Mouse (Mus musculus): ENCODE results near the gene Ccdc93. TPM values are rescaled to one million over a fixed set of nuclear protein-coding genes. Genes with fewer than 3 reads are reported as not detected.
A peak's percentile ranks its signal among the peaks of the same experiment; 100 is the strongest.

The Ccdc93 gene
- 9.2 and 10.1 TPM in 2 replicates for polyA plus RNA-seq (2014; fragmentation: Nextera tagmentation; extraction: Ambion mirVana)

GRCm38 (mm10) chr1:121430938-121431928 lies at the start of gene Ccdc93:
Ccdc93 (plus strand) TSS chr1:121431049.
- Histone ChIP-seq H3K36me3 (ENCODE audit: control insufficient read depth, insufficient read depth, low read length) (no peaks in the 10 kb centered on the region; the same call in 1 of the 2 replicates), H3K4me3 (ENCODE audit: low read depth, low read length) (peak within 1 kb of the TSS; percentile 86), H3K27me3 (replicated peaks; ENCODE audit: control insufficient read depth, insufficient read depth, low read length) (no peaks in the 10 kb centered on the region), H3K4me1 (replicated peaks; ENCODE audit: control insufficient read depth, insufficient read depth, low read length) (no peaks in the 10 kb centered on the region; the same call in 1 of the 2 replicates), H3K9me3 (ENCODE audit: control insufficient read depth, low read length) (no peaks in the 10 kb centered on the region), H3K27ac (ENCODE audit: low read depth, low read length) (peak within 1 kb of the TSS; percentile 48; the same call in 1 of the 2 replicates), H3K4me2 (peak within 1 kb of the TSS; percentile 97), H3K9ac (ENCODE audit: low read depth, low read length) (peak within 1 kb of the TSS; percentile 86)
- peak; percentile 92 for ATAC-seq (replicated peaks; ENCODE audit: low FRiP score)
- under 1% methylated on average over 47 of the region's 47 CpGs for WGBS
- peak; percentile 96 for DNase-seq (ENCODE audit: low spot score)

GRCm38 (mm10) chr1:121381562-121381961 lies 49.3 kb upstream of the Ccdc93 start:
- Histone ChIP-seq H3K4me2 (no peak overlapping the region), H3K9me3 (ENCODE audit: control insufficient read depth, low read length) (no peaks in the 10 kb centered on the region), H3K27me3 (replicated peaks; ENCODE audit: control insufficient read depth, insufficient read depth, low read length) (no peaks in the 10 kb centered on the region), H3K27ac (ENCODE audit: low read depth, low read length) (no peak overlapping the region), H3K9ac (ENCODE audit: low read depth, low read length) (no peak overlapping the region), H3K4me3 (ENCODE audit: low read depth, low read length) (no peak overlapping the region), H3K4me1 (replicated peaks; ENCODE audit: control insufficient read depth, insufficient read depth, low read length) (no peaks in the 10 kb centered on the region), H3K36me3 (ENCODE audit: control insufficient read depth, insufficient read depth, low read length) (no peaks in the 10 kb centered on the region)
- WGBS = 84% methylated on average over 3 of the region's 3 CpGs
- ATAC-seq (replicated peaks; ENCODE audit: low FRiP score) = no peak
- DNase-seq (ENCODE audit: low spot score) = no peak

GRCm38 (mm10) chr1:121388312-121388711 lies 42.5 kb upstream of the Ccdc93 start:
- 47% methylated on average over 6 of the region's 6 CpGs for WGBS
- Histone ChIP-seq H3K27me3 (replicated peaks; ENCODE audit: control insufficient read depth, insufficient read depth, low read length) (no peaks in the 10 kb centered on the region), H3K4me2 (no peak overlapping the region), H3K4me1 (replicated peaks; ENCODE audit: control insufficient read depth, insufficient read depth, low read length) (no peaks in the 10 kb centered on the region), H3K4me3 (ENCODE audit: low read depth, low read length) (no peak overlapping the region), H3K9me3 (ENCODE audit: control insufficient read depth, low read length) (no peaks in the 10 kb centered on the region), H3K27ac (ENCODE audit: low read depth, low read length) (no peak overlapping the region), H3K9ac (ENCODE audit: low read depth, low read length) (no peak overlapping the region), H3K36me3 (ENCODE audit: control insufficient read depth, insufficient read depth, low read length) (no peaks in the 10 kb centered on the region)
- ATAC-seq (replicated peaks; ENCODE audit: low FRiP score) (no peak), DNase-seq (ENCODE audit: low spot score) (no peak)

- Histone ChIP-seq H3K9ac (ENCODE audit: low read depth, low read length) (no peak overlapping the region), H3K9me3 (ENCODE audit: control insufficient read depth, low read length) (no peaks in the 10 kb centered on the region), H3K27me3 (replicated peaks; ENCODE audit: control insufficient read depth, insufficient read depth, low read length) (no peaks in the 10 kb centered on the region), H3K4me3 (ENCODE audit: low read depth, low read length) (no peak overlapping the region), H3K27ac (ENCODE audit: low read depth, low read length) (no peak overlapping the region), H3K4me1 (replicated peaks; ENCODE audit: control insufficient read depth, insufficient read depth, low read length) (no peaks in the 10 kb centered on the region), H3K4me2 (no peak overlapping the region), H3K36me3 (ENCODE audit: control insufficient read depth, insufficient read depth, low read length) (no peaks in the 10 kb centered on the region)
- no peak for DNase-seq (ENCODE audit: low spot score)
- ATAC-seq (replicated peaks; ENCODE audit: low FRiP score) = no peak
- WGBS = 59% methylated on average over 7 of the region's 7 CpGs
Observed at GRCm38 (mm10) chr1:121388732-121389131, 42.1 kb upstream of the Ccdc93 start.

GRCm38 (mm10) chr1:121389574-121389973 lies 41.3 kb upstream of the Ccdc93 start:
- H3K9me3 ChIP-seq (ENCODE audit: control insufficient read depth, low read length) = no peaks in the 10 kb centered on the region
- no peak for DNase-seq (ENCODE audit: low spot score)
- 77% methylated on average over 12 of the region's 12 CpGs for WGBS

GRCm38 (mm10) chr1:121390003-121390402 lies 40.8 kb upstream of the Ccdc93 start:
- 90% methylated on average over 5 of the region's 5 CpGs for WGBS
- Histone ChIP-seq H3K36me3 (ENCODE audit: control insufficient read depth, insufficient read depth, low read length) (no peaks in the 10 kb centered on the region), H3K4me2 (no peak overlapping the region), H3K27me3 (replicated peaks; ENCODE audit: control insufficient read depth, insufficient read depth, low read length) (no peaks in the 10 kb centered on the region), H3K4me1 (replicated peaks; ENCODE audit: control insufficient read depth, insufficient read depth, low read length) (no peaks in the 10 kb centered on the region), H3K27ac (ENCODE audit: low read depth, low read length) (no peak overlapping the region), H3K4me3 (ENCODE audit: low read depth, low read length) (no peak overlapping the region), H3K9me3 (ENCODE audit: control insufficient read depth, low read length) (no peaks in the 10 kb centered on the region), H3K9ac (ENCODE audit: low read depth, low read length) (no peak overlapping the region)
- ATAC-seq (replicated peaks; ENCODE audit: low FRiP score) = no peak
- no peak for DNase-seq (ENCODE audit: low spot score)

More at GRCm38 (mm10) chr1:121389574-121389973, 41.3 kb upstream of the Ccdc93 start:
- Histone ChIP-seq H3K9ac (ENCODE audit: low read depth, low read length) (no peak overlapping the region), H3K4me1 (replicated peaks; ENCODE audit: control insufficient read depth, insufficient read depth, low read length) (no peaks in the 10 kb centered on the region), H3K4me2 (no peak overlapping the region), H3K27ac (ENCODE audit: low read depth, low read length) (no peak overlapping the region), H3K27me3 (replicated peaks; ENCODE audit: control insufficient read depth, insufficient read depth, low read length) (no peaks in the 10 kb centered on the region), H3K4me3 (ENCODE audit: low read depth, low read length) (no peak overlapping the region), H3K36me3 (ENCODE audit: control insufficient read depth, insufficient read depth, low read length) (no peaks in the 10 kb centered on the region)
- no peak for ATAC-seq (replicated peaks; ENCODE audit: low FRiP score)

GRCm38 (mm10) chr1:121390421-121390820 lies 40.4 kb upstream of the Ccdc93 start:
- H3K27ac ChIP-seq (ENCODE audit: low read depth, low read length) = no peak overlapping the region
- no peak overlapping the region for H3K4me3 ChIP-seq (ENCODE audit: low read depth, low read length)
- H3K27me3 ChIP-seq (replicated peaks; ENCODE audit: control insufficient read depth, insufficient read depth, low read length) = no peaks in the 10 kb centered on the region
- no peak overlapping the region for H3K9ac ChIP-seq (ENCODE audit: low read depth, low read length)
- ATAC-seq (replicated peaks; ENCODE audit: low FRiP score) (no peak), DNase-seq (ENCODE audit: low spot score) (no peak)
- no peaks in the 10 kb centered on the region for H3K36me3 ChIP-seq (ENCODE audit: control insufficient read depth, insufficient read depth, low read length)
- no peaks in the 10 kb centered on the region for H3K4me1 ChIP-seq (replicated peaks; ENCODE audit: control insufficient read depth, insufficient read depth, low read length)
- H3K4me2 ChIP-seq = no peak overlapping the region
- H3K9me3 ChIP-seq (ENCODE audit: control insufficient read depth, low read length) = no peaks in the 10 kb centered on the region
- WGBS = 75% methylated on average over 13 of the region's 13 CpGs

- DNase-seq (ENCODE audit: low spot score) (no peak), ATAC-seq (replicated peaks; ENCODE audit: low FRiP score) (no peak)
- no peaks in the 10 kb centered on the region for H3K27me3 ChIP-seq (replicated peaks; ENCODE audit: control insufficient read depth, insufficient read depth, low read length)
- H3K36me3 ChIP-seq (ENCODE audit: control insufficient read depth, insufficient read depth, low read length) = no peaks in the 10 kb centered on the region
- H3K4me3 ChIP-seq (ENCODE audit: low read depth, low read length) = no peak overlapping the region
- no peaks in the 10 kb centered on the region for H3K9me3 ChIP-seq (ENCODE audit: control insufficient read depth, low read length)
- no peak overlapping the region for H3K4me2 ChIP-seq
- H3K9ac ChIP-seq (ENCODE audit: low read depth, low read length) = no peak overlapping the region
- H3K4me1 ChIP-seq (replicated peaks; ENCODE audit: control insufficient read depth, insufficient read depth, low read length) = no peaks in the 10 kb centered on the region
- no peak overlapping the region for H3K27ac ChIP-seq (ENCODE audit: low read depth, low read length)
- 73% methylated on average over 8 of the region's 8 CpGs for WGBS
Observed at GRCm38 (mm10) chr1:121390855-121391254, 40.0 kb upstream of the Ccdc93 start.
